Mouse (Mus musculus) testis, postnatal 10 days (tissue): ENCODE measurements around the gene Tkt.
A peak's percentile ranks its signal among the peaks of the same experiment; 100 is the strongest.
"Not testable (repeated sequence)": the region's sequence is repeated elsewhere in the genome, so short reads cannot be mapped to it uniquely, and the experiment has no call there.

Source experiments
- DNase-seq: peaks from one replicate; pipeline ENCODE4 v3.0.0; 2021; ENCODE audit warnings: low spot score

Tkt gene

GRCm38 (mm10) chr14:30548131-30548720 lies at the start of gene Tkt:
TSS of gene Tkt (plus strand) at chr14:30548359.
- peak; percentile 88 for DNase-seq

GRCm38 (mm10) chr14:30504990-30505389 lies 43.2 kb upstream of the Tkt start:
- no peak for DNase-seq

- no peak for DNase-seq
Observed at GRCm38 (mm10) chr14:30510214-30510763, 37.9 kb upstream of the Tkt start.

- DNase-seq = no peak
Observed at GRCm38 (mm10) chr14:30512896-30513295, 35.3 kb upstream of the Tkt start.

- no peak for DNase-seq
Observed at GRCm38 (mm10) chr14:30515931-30516723, 32.0 kb upstream of the Tkt start.

GRCm38 (mm10) chr14:30519323-30519722 lies 28.8 kb upstream of the Tkt start:
- no peak for DNase-seq

GRCm38 (mm10) chr14:30523356-30523755 lies 24.8 kb upstream of the Tkt start:
- no peak for DNase-seq

- no peak for DNase-seq
Observed at GRCm38 (mm10) chr14:30528392-30528791, 19.8 kb upstream of the Tkt start.

- peak; percentile 30 for DNase-seq
Observed at GRCm38 (mm10) chr14:30528961-30529360, 19.2 kb upstream of the Tkt start.

GRCm38 (mm10) chr14:30529454-30529853 lies 18.7 kb upstream of the Tkt start:
- no peak for DNase-seq

- peak; percentile 64 for DNase-seq
Observed at GRCm38 (mm10) chr14:30530726-30531269, 17.4 kb upstream of the Tkt start.

- no peak for DNase-seq
Observed at GRCm38 (mm10) chr14:30531431-30531830, 16.7 kb upstream of the Tkt start.

- no peak for DNase-seq
Observed at GRCm38 (mm10) chr14:30531896-30532295, 16.3 kb upstream of the Tkt start.

- no peak for DNase-seq
Observed at GRCm38 (mm10) chr14:30533780-30534450, 14.2 kb upstream of the Tkt start.

GRCm38 (mm10) chr14:30541541-30541940 lies 6.6 kb upstream of the Tkt start:
- peak; percentile 65 for DNase-seq

- DNase-seq = not testable (repeated sequence)
Observed at GRCm38 (mm10) chr14:30543331-30543730, 4.8 kb upstream of the Tkt start.

- DNase-seq = peak; percentile 99
Observed at GRCm38 (mm10) chr14:30548965-30549776, 1.0 kb downstream of the Tkt start.

GRCm38 (mm10) chr14:30549777-30550149 lies 1.6 kb downstream of the Tkt start:
- no peak for DNase-seq

- DNase-seq = no peak
Observed at GRCm38 (mm10) chr14:30550232-30551070, 2.3 kb downstream of the Tkt start.

GRCm38 (mm10) chr14:30551509-30551908 lies 3.4 kb downstream of the Tkt start:
- DNase-seq = no peak

GRCm38 (mm10) chr14:30551981-30552380 lies 3.8 kb downstream of the Tkt start:
- no peak for DNase-seq
